Mouse (Mus musculus): ENCODE data around the gene Bag5. TPM values are rescaled to one million over a fixed set of nuclear protein-coding genes. Genes with fewer than 3 reads are reported as not detected.

The Bag5 gene
- polyA plus RNA-seq, 1 experiment from 2014 or later = 64.0 TPM

GRCm38 (mm10) chr12:111680661-111681060 lies 32.4 kb downstream of the Bag5 start:
- no peak overlapping the region for H3K9ac ChIP-seq (replicated peaks)
- H3K4me2 ChIP-seq (replicated peaks) = no peak overlapping the region
- H3K4me1 ChIP-seq = peaks cover 21% of the 10 kb centered on the region
- 95% methylated on average over 13 of the region's 13 CpGs for WGBS
- ATAC-seq (ENCODE audit: low FRiP score, low read depth) = no peak
- H3K36me3 ChIP-seq = peaks cover 37% of the 10 kb centered on the region
- H3K4me3 ChIP-seq = no peak overlapping the region
- H3K9me3 ChIP-seq = no peaks in the 10 kb centered on the region
- H3K27me3 ChIP-seq = no peaks in the 10 kb centered on the region; the same call in 1 of the 2 replicates
- no peak overlapping the region for H3K27ac ChIP-seq (replicated peaks)

GRCm38 (mm10) chr12:111678997-111679396 lies 34.1 kb downstream of the Bag5 start:
- ATAC-seq (ENCODE audit: low FRiP score, low read depth) = no peak
- no peak overlapping the region for H3K27ac ChIP-seq (replicated peaks)
- H3K9ac ChIP-seq (replicated peaks) = peak overlapping the region; percentile 80; the same call in 1 of the 2 replicates
- 59% methylated on average over 7 of the region's 7 CpGs for WGBS
- H3K4me3 ChIP-seq = peak overlapping the region; percentile 92
- peaks cover 6% of the 10 kb centered on the region for H3K27me3 ChIP-seq
- peak overlapping the region; percentile 93 for H3K4me2 ChIP-seq (replicated peaks)
- peaks cover 21% of the 10 kb centered on the region for H3K4me1 ChIP-seq
- no peaks in the 10 kb centered on the region for H3K9me3 ChIP-seq
- H3K36me3 ChIP-seq = peaks cover 33% of the 10 kb centered on the region

GRCm38 (mm10) chr12:111678670-111678933 lies 34.5 kb downstream of the Bag5 start:
- peaks cover 29% of the 10 kb centered on the region for H3K36me3 ChIP-seq
- peaks cover 21% of the 10 kb centered on the region for H3K4me1 ChIP-seq
- peaks cover 10% of the 10 kb centered on the region for H3K27me3 ChIP-seq
- peak overlapping the region; percentile 92 for H3K4me3 ChIP-seq
- H3K4me2 ChIP-seq (replicated peaks) = peak overlapping the region; percentile 93
- 6% methylated on average over 13 of the region's 13 CpGs for WGBS
- no peak; the same call in 1 of the 2 replicates for ATAC-seq (ENCODE audit: low FRiP score, low read depth)
- H3K9me3 ChIP-seq = no peaks in the 10 kb centered on the region
- H3K27ac ChIP-seq (replicated peaks) = no peak overlapping the region
- peak overlapping the region; percentile 80 for H3K9ac ChIP-seq (replicated peaks)

GRCm38 (mm10) chr12:111677882-111678669 lies 35.0 kb downstream of the Bag5 start, which contains the start of gene Trmt61a:
TSS of gene Trmt61a (plus strand) at chr12:111678105.
- Histone ChIP-seq H3K36me3 (peaks cover 24% of the 10 kb centered on the region), H3K27ac (replicated peaks) (peak within 1 kb of the TSS; percentile 97), H3K4me2 (replicated peaks) (peak within 1 kb of the TSS; percentile 93), H3K9ac (replicated peaks) (peak within 1 kb of the TSS; percentile 80), H3K4me1 (peaks cover 22% of the 10 kb centered on the region), H3K4me3 (peak within 1 kb of the TSS; percentile 92), H3K9me3 (no peaks in the 10 kb centered on the region), H3K27me3 (peaks cover 15% of the 10 kb centered on the region)
- peak; percentile 90 for ATAC-seq (ENCODE audit: low FRiP score, low read depth)
- under 1% methylated on average over 51 of the region's 51 CpGs for WGBS

GRCm38 (mm10) chr12:111677421-111677820 lies 35.6 kb downstream of the Bag5 start:
- Histone ChIP-seq H3K9ac (replicated peaks) (peak overlapping the region; percentile 80), H3K4me1 (peaks cover 28% of the 10 kb centered on the region), H3K27me3 (peaks cover 17% of the 10 kb centered on the region), H3K36me3 (peaks cover 18% of the 10 kb centered on the region), H3K4me3 (peak overlapping the region; percentile 92), H3K4me2 (replicated peaks) (peak overlapping the region; percentile 93), H3K27ac (replicated peaks) (peak overlapping the region; percentile 97), H3K9me3 (no peaks in the 10 kb centered on the region)
- WGBS = 17% methylated on average over 5 of the region's 5 CpGs
- ATAC-seq (ENCODE audit: low FRiP score, low read depth) = no peak; the same call in 1 of the 2 replicates

- Histone ChIP-seq H3K9me3 (no peaks in the 10 kb centered on the region), H3K4me1 (peaks cover 29% of the 10 kb centered on the region), H3K4me3 (no peak overlapping the region), H3K27me3 (peaks cover 17% of the 10 kb centered on the region), H3K27ac (replicated peaks) (no peak overlapping the region), H3K36me3 (peaks cover 6% of the 10 kb centered on the region; the same call in 1 of the 2 replicates), H3K9ac (replicated peaks) (no peak overlapping the region), H3K4me2 (replicated peaks) (no peak overlapping the region)
- WGBS = 88% methylated on average over 6 of the region's 6 CpGs
- ATAC-seq (ENCODE audit: low FRiP score, low read depth) = no peak
These were observed 37.1 kb downstream of the Bag5 start for GRCm38 (mm10) chr12:111675797-111676580.

- Histone ChIP-seq H3K27me3 (peaks cover 17% of the 10 kb centered on the region), H3K36me3 (peaks cover 10% of the 10 kb centered on the region), H3K27ac (replicated peaks) (no peak overlapping the region), H3K9me3 (no peaks in the 10 kb centered on the region), H3K4me1 (peaks cover 37% of the 10 kb centered on the region), H3K4me3 (no peak overlapping the region), H3K4me2 (replicated peaks) (no peak overlapping the region), H3K9ac (replicated peaks) (no peak overlapping the region)
- ATAC-seq (ENCODE audit: low FRiP score, low read depth) = no peak
- WGBS = 69% methylated on average over 2 of the region's 2 CpGs
These were observed 38.1 kb downstream of the Bag5 start for GRCm38 (mm10) chr12:111674850-111675486.

- H3K4me2 ChIP-seq (replicated peaks) = peak overlapping the region; percentile 96
- peak overlapping the region; percentile 94 for H3K9ac ChIP-seq (replicated peaks)
- no peak; the same call in 1 of the 2 replicates for ATAC-seq (ENCODE audit: low FRiP score, low read depth)
- H3K36me3 ChIP-seq = peaks cover 25% of the 10 kb centered on the region
- WGBS = 6% methylated on average over 12 of the region's 12 CpGs
- peaks cover 45% of the 10 kb centered on the region for H3K4me1 ChIP-seq
- peak overlapping the region; percentile 93 for H3K4me3 ChIP-seq
- H3K27me3 ChIP-seq = peaks cover 17% of the 10 kb centered on the region
- H3K27ac ChIP-seq (replicated peaks) = peak overlapping the region; percentile 92
- no peaks in the 10 kb centered on the region for H3K9me3 ChIP-seq
These were observed 40.5 kb downstream of the Bag5 start for GRCm38 (mm10) chr12:111672581-111672980.

GRCm38 (mm10) chr12:111672176-111672575 lies 40.9 kb downstream of the Bag5 start, which contains the start of gene Ckb:
TSS of gene Ckb (minus strand) at chr12:111672338.
- Histone ChIP-seq H3K4me1 (peaks cover 40% of the 10 kb centered on the region), H3K36me3 (peaks cover 29% of the 10 kb centered on the region), H3K9me3 (no peaks in the 10 kb centered on the region), H3K9ac (replicated peaks) (peak within 1 kb of the TSS; percentile 94), H3K4me2 (replicated peaks) (peak within 1 kb of the TSS; percentile 96), H3K4me3 (peak within 1 kb of the TSS; percentile 93), H3K27ac (replicated peaks) (peak within 1 kb of the TSS; percentile 92), H3K27me3 (peaks cover 17% of the 10 kb centered on the region)
- under 1% methylated on average over 31 of the region's 31 CpGs for WGBS
- peak; percentile 87 for ATAC-seq (ENCODE audit: low FRiP score, low read depth)

GRCm38 (mm10) chr12:111671431-111671902 lies 41.6 kb downstream of the Bag5 start:
- Histone ChIP-seq H3K27me3 (peaks cover 17% of the 10 kb centered on the region), H3K4me1 (peaks cover 38% of the 10 kb centered on the region)
- WGBS = under 1% methylated on average over 34 of the region's 34 CpGs

GRCm38 (mm10) chr12:111670976-111671375 lies 42.1 kb downstream of the Bag5 start:
- Histone ChIP-seq H3K4me3 (peak overlapping the region; percentile 93), H3K36me3 (peaks cover 31% of the 10 kb centered on the region), H3K27ac (replicated peaks) (peak overlapping the region; percentile 92), H3K27me3 (peaks cover 17% of the 10 kb centered on the region), H3K4me1 (peaks cover 38% of the 10 kb centered on the region), H3K9me3 (no peaks in the 10 kb centered on the region), H3K4me2 (replicated peaks) (peak overlapping the region; percentile 96), H3K9ac (replicated peaks) (peak overlapping the region; percentile 94)
- WGBS = under 1% methylated on average over 34 of the region's 35 CpGs
- ATAC-seq (ENCODE audit: low FRiP score, low read depth) = peak; percentile 1; the same call in 1 of the 2 replicates

More at GRCm38 (mm10) chr12:111671431-111671902, 41.6 kb downstream of the Bag5 start:
- peak overlapping the region; percentile 96 for H3K4me2 ChIP-seq (replicated peaks)
- no peaks in the 10 kb centered on the region for H3K9me3 ChIP-seq
- H3K27ac ChIP-seq (replicated peaks) = peak overlapping the region; percentile 92
- peak overlapping the region; percentile 94 for H3K9ac ChIP-seq (replicated peaks)
- peak overlapping the region; percentile 93 for H3K4me3 ChIP-seq
- H3K36me3 ChIP-seq = peaks cover 31% of the 10 kb centered on the region
- ATAC-seq (ENCODE audit: low FRiP score, low read depth) = peak; percentile 36

Data from midbrain, embryonic 12.5 days (tissue).